Mouse (Mus musculus): ENCODE measurements around the gene Ube2dnl2. TPM values are rescaled to one million over a fixed set of nuclear protein-coding genes. Genes with fewer than 3 reads are reported as not detected.

Gene Ube2dnl2
- total RNA-seq (2017), result not detected in 3 replicates

DNA sequence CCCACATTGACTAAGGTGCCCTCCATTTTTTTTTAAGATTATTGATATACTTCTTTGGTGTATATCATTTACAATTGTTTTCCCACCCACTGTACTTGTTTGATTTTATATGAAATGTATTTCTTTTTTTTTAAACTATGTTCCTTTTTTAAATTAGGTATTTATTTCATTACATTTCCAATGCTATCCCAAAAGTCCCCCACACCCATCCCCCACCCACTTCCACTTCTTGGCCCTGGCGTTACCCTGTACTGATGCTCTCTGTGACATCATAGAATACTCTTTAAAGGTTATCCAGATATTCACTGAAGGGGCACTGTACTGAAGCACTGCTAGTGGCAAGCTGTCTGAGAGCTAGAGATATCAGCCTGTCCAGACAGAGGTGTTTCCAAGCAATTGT is at the start of gene Ube2dnl2:
Ube2dnl2 (plus strand) TSS at position 301 of the 400 bp plus-strand sequence.
- no peak for ATAC-seq (replicated peaks; ENCODE audit: insufficient number of reproducible peaks, low FRiP score, low TSS enrichment, poor library complexity, severe bottlenecking)

DNA sequence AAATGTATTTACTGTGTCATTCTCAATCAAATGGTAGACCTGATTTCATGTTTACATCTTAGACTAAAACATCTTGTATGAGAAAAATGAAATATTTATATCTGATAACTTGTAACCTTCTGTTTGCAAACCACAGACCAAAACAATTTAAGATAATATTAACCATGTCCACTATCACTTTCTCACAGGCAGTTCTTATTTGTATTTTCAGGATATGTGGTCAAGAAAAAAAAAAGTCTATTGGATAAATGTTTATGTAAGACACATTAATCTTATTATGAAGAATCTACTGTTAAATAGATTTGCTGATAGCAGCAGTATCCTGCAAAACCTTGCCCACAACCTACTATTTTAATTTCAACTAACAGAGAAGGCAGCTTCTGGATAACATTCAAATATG is 11.9 kb upstream of the Ube2dnl2 start:
- ATAC-seq (replicated peaks; ENCODE audit: insufficient number of reproducible peaks, low FRiP score, low TSS enrichment, poor library complexity, severe bottlenecking), result no peak

DNA sequence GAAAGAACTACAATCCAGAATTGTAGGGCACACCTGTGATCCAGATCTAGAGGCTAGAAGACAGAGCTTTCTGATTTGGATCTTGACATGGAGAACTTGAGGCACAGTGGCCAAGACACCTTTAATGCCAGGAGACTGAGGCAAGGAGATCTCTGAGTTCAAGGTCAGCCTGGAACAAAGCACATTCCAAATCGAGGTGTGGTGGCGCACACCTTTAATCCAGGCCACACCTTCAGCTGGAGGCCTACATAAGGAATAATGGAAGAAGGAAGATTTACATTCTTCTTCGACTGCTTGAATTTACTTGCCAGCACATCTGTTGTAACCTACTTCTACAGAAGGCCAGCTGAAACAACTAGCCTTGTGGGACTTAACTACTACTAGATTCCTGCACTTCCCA is 9.9 kb upstream of the Ube2dnl2 start:
- ATAC-seq (replicated peaks; ENCODE audit: insufficient number of reproducible peaks, low FRiP score, low TSS enrichment, poor library complexity, severe bottlenecking), result no peak

DNA sequence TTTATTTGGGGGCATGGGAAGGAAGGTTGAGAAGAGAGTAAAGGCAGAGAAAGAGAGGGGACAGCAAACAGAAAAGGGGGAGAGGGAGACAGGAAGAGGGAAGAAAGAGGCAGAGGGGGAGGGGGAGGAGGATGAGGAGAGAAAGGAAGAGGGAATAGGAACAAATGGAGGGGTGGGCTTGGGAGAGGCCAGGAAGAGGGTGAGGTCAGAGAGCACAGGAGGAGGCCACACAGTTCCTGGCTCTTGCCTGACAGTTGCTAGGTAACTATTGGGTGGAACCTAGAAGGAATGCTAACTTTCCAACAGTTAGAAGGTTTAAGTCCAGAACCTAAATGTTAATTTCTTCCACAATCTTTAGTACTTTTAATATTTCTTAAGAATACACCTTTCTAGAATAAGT is 4.0 kb upstream of the Ube2dnl2 start:
- ATAC-seq (replicated peaks; ENCODE audit: insufficient number of reproducible peaks, low FRiP score, low TSS enrichment, poor library complexity, severe bottlenecking), result no peak

DNA sequence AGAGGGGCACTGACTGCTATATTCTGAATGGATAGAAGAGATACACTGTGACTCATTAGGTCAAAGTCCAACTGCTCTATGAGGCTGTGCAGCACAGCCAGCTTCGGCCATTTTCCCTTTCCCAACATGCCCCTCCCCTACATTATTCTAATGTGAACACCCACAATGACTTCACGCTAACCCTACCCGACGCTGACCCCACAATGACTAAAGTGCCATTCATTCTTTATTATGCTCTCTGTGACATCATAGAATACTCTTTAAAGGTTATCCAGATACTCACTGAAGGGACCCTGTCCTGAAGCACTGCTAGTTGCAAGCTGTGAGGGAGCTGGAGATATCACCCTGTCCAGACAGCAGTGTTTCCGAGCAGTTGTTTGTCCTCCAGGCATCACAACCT is 2.7 kb upstream of the Ube2dnl2 start, which contains the start of gene Ube2dnl1:
Ube2dnl1 (plus strand) TSS at position 301 of the 400 bp plus-strand sequence.
- no peak for ATAC-seq (replicated peaks; ENCODE audit: insufficient number of reproducible peaks, low FRiP score, low TSS enrichment, poor library complexity, severe bottlenecking)

DNA sequence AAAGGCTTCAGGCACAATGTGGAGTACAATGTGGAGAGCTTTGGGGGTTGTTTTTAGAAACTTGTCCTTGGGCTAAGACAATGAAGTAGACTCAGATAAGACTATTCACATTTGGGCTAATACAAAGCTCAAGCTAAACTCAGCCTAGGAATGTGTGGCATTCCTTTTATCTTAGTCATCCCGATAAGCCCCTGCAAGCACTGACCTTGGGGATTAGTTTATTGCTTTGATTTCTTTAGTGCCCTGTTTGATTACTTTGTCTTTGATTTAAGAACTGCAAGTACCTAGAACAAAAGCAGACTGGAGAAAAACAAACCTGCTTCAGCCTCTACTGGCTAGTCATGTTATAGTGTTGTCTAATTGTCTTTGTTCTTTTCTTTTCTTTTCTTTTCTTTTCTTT is 47.7 kb downstream of the Ube2dnl2 start:
- no peak for ATAC-seq (replicated peaks; ENCODE audit: insufficient number of reproducible peaks, low FRiP score, low TSS enrichment, poor library complexity, severe bottlenecking)

Other genes starting within 250 kb of the Ube2dnl2 start
- gene Ube2dnl1, start 2.6 kb upstream of the Ube2dnl2 start, total RNA-seq (2017), result not detected in 3 replicates